Mouse (Mus musculus): ENCODE measurements around the gene Cct4. TPM values are rescaled to one million over a fixed set of nuclear protein-coding genes. Genes with fewer than 3 reads are reported as not detected.

Gene Cct4
- polyA plus RNA-seq, 1 experiment = 148 TPM

GRCm38 (mm10) chr11:23013096-23013495 is 22.8 kb downstream of the Cct4 start:
- Histone ChIP-seq H3K36me3 (ENCODE audit: control insufficient read depth, insufficient read depth, low read length) (no peaks in the 10 kb centered on the region), H3K4me3 (ENCODE audit: insufficient read depth, low read depth, low read length) (no peak overlapping the region), H3K27ac (ENCODE audit: insufficient read depth, low read depth, low read length) (no peak overlapping the region), H3K27me3 (replicated peaks; ENCODE audit: control insufficient read depth, insufficient read depth, low read length) (no peaks in the 10 kb centered on the region), H3K4me1 (ENCODE audit: control insufficient read depth, insufficient read depth, low read length) (no peaks in the 10 kb centered on the region)
- WGBS = 94% methylated on average over 1 of the region's 1 CpGs
- TF ChIP-seq POLR2A (IDR thresholded peaks at IDR 0.05; ENCODE audit: low read depth, low read length) (no peak), CTCF (conservative IDR thresholded peaks at IDR 0.05; ENCODE audit: insufficient read depth, insufficient read length, low read depth, low read length) (no peak)
- no peak for DNase-seq

- WGBS = 95% methylated on average over 4 of the region's 4 CpGs
- TF ChIP-seq CTCF (conservative IDR thresholded peaks at IDR 0.05; ENCODE audit: insufficient read depth, insufficient read length, low read depth, low read length) (peak; percentile 67), POLR2A (IDR thresholded peaks at IDR 0.05; ENCODE audit: low read depth, low read length) (no peak)
- Histone ChIP-seq H3K4me1 (ENCODE audit: control insufficient read depth, insufficient read depth, low read length) (no peaks in the 10 kb centered on the region), H3K27ac (ENCODE audit: insufficient read depth, low read depth, low read length) (no peak overlapping the region), H3K4me3 (ENCODE audit: insufficient read depth, low read depth, low read length) (no peak overlapping the region), H3K27me3 (replicated peaks; ENCODE audit: control insufficient read depth, insufficient read depth, low read length) (no peaks in the 10 kb centered on the region), H3K36me3 (ENCODE audit: control insufficient read depth, insufficient read depth, low read length) (no peaks in the 10 kb centered on the region)
- no peak for DNase-seq
These were observed 23.4 kb downstream of the Cct4 start for GRCm38 (mm10) chr11:23013580-23014294.

DNA sequence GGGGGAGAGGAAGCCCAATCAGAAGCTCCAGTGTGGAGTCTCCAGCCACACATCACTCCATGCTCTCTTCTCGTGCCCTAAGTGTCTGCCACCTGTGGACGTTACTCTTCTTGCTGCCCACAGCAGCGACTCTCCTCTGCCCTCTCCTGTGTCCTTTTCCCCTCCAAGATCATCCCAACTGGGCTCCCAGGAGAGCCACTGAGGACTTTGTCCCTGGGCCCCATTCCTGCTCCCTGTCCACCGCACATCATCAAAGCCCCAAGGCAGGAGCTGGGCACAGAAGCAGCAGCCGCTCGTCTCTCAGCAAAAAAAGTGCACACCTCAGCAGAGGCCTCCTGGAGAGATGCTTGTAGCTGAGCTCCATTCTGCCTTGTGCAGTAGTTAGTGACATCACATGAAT is 24.7 kb downstream of the Cct4 start:
- no peak for TF ChIP-seq POLR2A (IDR thresholded peaks at IDR 0.05; ENCODE audit: low read depth, low read length)
- no peak for TF ChIP-seq CTCF (conservative IDR thresholded peaks at IDR 0.05; ENCODE audit: insufficient read depth, insufficient read length, low read depth, low read length)
- no peaks in the 10 kb centered on the region for H3K27me3 ChIP-seq (replicated peaks; ENCODE audit: control insufficient read depth, insufficient read depth, low read length)
- no peak for DNase-seq
- no peak overlapping the region for H3K4me3 ChIP-seq (ENCODE audit: insufficient read depth, low read depth, low read length)
- H3K36me3 ChIP-seq (ENCODE audit: control insufficient read depth, insufficient read depth, low read length) = no peaks in the 10 kb centered on the region
- 58% methylated on average over 6 of the region's 6 CpGs for WGBS
- H3K27ac ChIP-seq (ENCODE audit: insufficient read depth, low read depth, low read length) = no peak overlapping the region
- H3K4me1 ChIP-seq (ENCODE audit: control insufficient read depth, insufficient read depth, low read length) = no peaks in the 10 kb centered on the region

DNA sequence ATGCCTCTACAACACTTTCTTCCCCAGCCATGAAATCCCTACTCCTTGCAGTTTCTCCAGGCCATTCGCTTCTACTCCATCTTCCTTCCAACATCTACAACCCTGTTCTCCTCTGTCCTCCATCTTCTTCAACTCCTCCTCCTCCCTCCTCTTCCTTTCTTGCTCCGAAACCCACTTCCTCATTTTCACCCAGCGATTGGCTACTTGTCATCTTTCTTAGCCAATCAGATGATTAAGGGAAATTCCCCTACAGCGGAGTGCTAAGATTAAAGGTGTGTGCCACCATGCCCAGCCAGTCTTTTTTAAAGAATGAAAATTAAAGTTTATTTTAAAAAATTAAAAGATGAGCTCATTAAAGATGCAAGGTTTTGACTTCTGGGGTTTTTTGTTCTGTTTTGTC is 27.6 kb downstream of the Cct4 start:
- no peak overlapping the region for H3K4me3 ChIP-seq (ENCODE audit: insufficient read depth, low read depth, low read length)
- H3K36me3 ChIP-seq (ENCODE audit: control insufficient read depth, insufficient read depth, low read length) = no peaks in the 10 kb centered on the region
- WGBS = 98% methylated on average over 4 of the region's 4 CpGs
- H3K27me3 ChIP-seq (replicated peaks; ENCODE audit: control insufficient read depth, insufficient read depth, low read length) = no peaks in the 10 kb centered on the region
- no peak for DNase-seq
- no peak overlapping the region for H3K27ac ChIP-seq (ENCODE audit: insufficient read depth, low read depth, low read length)
- H3K4me1 ChIP-seq (ENCODE audit: control insufficient read depth, insufficient read depth, low read length) = no peaks in the 10 kb centered on the region
- TF ChIP-seq POLR2A (IDR thresholded peaks at IDR 0.05; ENCODE audit: low read depth, low read length) (no peak), CTCF (conservative IDR thresholded peaks at IDR 0.05; ENCODE audit: insufficient read depth, insufficient read length, low read depth, low read length) (no peak)

GRCm38 (mm10) chr11:23020116-23020770 is 29.9 kb downstream of the Cct4 start:
- Histone ChIP-seq H3K4me1 (ENCODE audit: control insufficient read depth, insufficient read depth, low read length) (no peaks in the 10 kb centered on the region), H3K27me3 (replicated peaks; ENCODE audit: control insufficient read depth, insufficient read depth, low read length) (no peaks in the 10 kb centered on the region), H3K4me3 (ENCODE audit: insufficient read depth, low read depth, low read length) (peak overlapping the region; percentile 15; the same call in 1 of the 2 replicates), H3K36me3 (ENCODE audit: control insufficient read depth, insufficient read depth, low read length) (no peaks in the 10 kb centered on the region), H3K27ac (ENCODE audit: insufficient read depth, low read depth, low read length) (no peak overlapping the region)
- DNase-seq = peak; percentile 11
- 59% methylated on average over 24 of the region's 24 CpGs for WGBS
- TF ChIP-seq POLR2A (IDR thresholded peaks at IDR 0.05; ENCODE audit: low read depth, low read length) (no peak), CTCF (conservative IDR thresholded peaks at IDR 0.05; ENCODE audit: insufficient read depth, insufficient read length, low read depth, low read length) (no peak)

GRCm38 (mm10) chr11:23020841-23021240 is 30.5 kb downstream of the Cct4 start:
- DNase-seq = no peak
- no peak for TF ChIP-seq CTCF (conservative IDR thresholded peaks at IDR 0.05; ENCODE audit: insufficient read depth, insufficient read length, low read depth, low read length)
- TF ChIP-seq POLR2A (IDR thresholded peaks at IDR 0.05; ENCODE audit: low read depth, low read length) = no peak
- 95% methylated on average over 14 of the region's 14 CpGs for WGBS
- H3K4me3 ChIP-seq (ENCODE audit: insufficient read depth, low read depth, low read length) = 0 out of 2 replicates have a peak overlapping the region, but pooled peaks have one; percentile 15
- H3K27me3 ChIP-seq (replicated peaks; ENCODE audit: control insufficient read depth, insufficient read depth, low read length) = no peaks in the 10 kb centered on the region
- H3K4me1 ChIP-seq (ENCODE audit: control insufficient read depth, insufficient read depth, low read length) = no peaks in the 10 kb centered on the region
- no peaks in the 10 kb centered on the region for H3K36me3 ChIP-seq (ENCODE audit: control insufficient read depth, insufficient read depth, low read length)
- no peak overlapping the region for H3K27ac ChIP-seq (ENCODE audit: insufficient read depth, low read depth, low read length)

- H3K4me1 ChIP-seq (ENCODE audit: control insufficient read depth, insufficient read depth, low read length) = no peaks in the 10 kb centered on the region
- no peak overlapping the region for H3K4me3 ChIP-seq (ENCODE audit: insufficient read depth, low read depth, low read length)
- H3K36me3 ChIP-seq (ENCODE audit: control insufficient read depth, insufficient read depth, low read length) = no peaks in the 10 kb centered on the region
- DNase-seq = no peak
- 94% methylated on average over 2 of the region's 2 CpGs for WGBS
- no peak overlapping the region for H3K27ac ChIP-seq (ENCODE audit: insufficient read depth, low read depth, low read length)
- TF ChIP-seq POLR2A (IDR thresholded peaks at IDR 0.05; ENCODE audit: low read depth, low read length) = no peak
- no peak for TF ChIP-seq CTCF (conservative IDR thresholded peaks at IDR 0.05; ENCODE audit: insufficient read depth, insufficient read length, low read depth, low read length)
- H3K27me3 ChIP-seq (replicated peaks; ENCODE audit: control insufficient read depth, insufficient read depth, low read length) = no peaks in the 10 kb centered on the region
These were observed 32.8 kb downstream of the Cct4 start for GRCm38 (mm10) chr11:23023155-23023554.

Measured in kidney, adult 2 months (tissue).